Mouse (Mus musculus) heart, adult 2 months (tissue): ENCODE measurements at regions not wholly inside any gene's neighbourhood (a gene's known extent, or its start where the extent isn't known, plus 50 kb on each side); places are given as distances from the start of the nearest gene placed in this dataset.

ENCODE experiments used
- CTCF ChIP-seq: fragments of 200-600 bp; IDR thresholded peaks from 2 replicates; pipeline ENCODE4 v1.8.1; 2022; ENCODE audit warnings: antibody characterized with exemption, mild to moderate bottlenecking, moderate library complexity
- POLR2A ChIP-seq: fragments of 200-500 bp; IDR thresholded peaks from 2 replicates; pipeline ENCODE4 v1.6.1; 2011; ENCODE audit warnings: mild to moderate bottlenecking, low read depth, low read length, control low read depth; ENCODE audit not compliant: insufficient read depth

- TF ChIP-seq CTCF (no peak), POLR2A (no peak)
These were observed 93.8 kb upstream of the Mapk10 start for GRCm38 (mm10) chr5:103304975-103305374.
